Mouse (Mus musculus): ENCODE measurements around the gene 4930442H23Rik. TPM values are rescaled to one million over a fixed set of nuclear protein-coding genes. Genes with fewer than 3 reads are reported as not detected.
"Not testable (repeated sequence)": the region's sequence is repeated elsewhere in the genome, so short reads cannot be mapped to it uniquely, and the experiment has no call there.

The 4930442H23Rik gene
- polyA plus RNA-seq, 1 experiment from 2014 or later: not detected

GRCm38 (mm10) chr10:81182336-81183333 is 1.0 kb downstream of the 4930442H23Rik start, which contains the start of gene Dapk3:
TSS of gene Dapk3 (plus strand) at chr10:81183005.
- Histone ChIP-seq H3K9ac (peak within 1 kb of the TSS; percentile 72), H3K27ac (peak within 1 kb of the TSS; percentile 73), H3K36me3 (peaks cover 74% of the 10 kb centered on the region), H3K27me3 (no peaks in the 10 kb centered on the region), H3K9me3 (no peaks in the 10 kb centered on the region), H3K4me3 (peak within 1 kb of the TSS; percentile 64), H3K4me1 (peaks cover 37% of the 10 kb centered on the region), H3K4me2 (replicated peaks) (peak within 1 kb of the TSS; percentile 59)
- 5% methylated on average over 53 of the region's 53 CpGs for WGBS
- peak; percentile 92 for ATAC-seq (ENCODE audit: insufficient number of reproducible peaks, insufficient read depth, low FRiP score, low TSS enrichment)

DNA sequence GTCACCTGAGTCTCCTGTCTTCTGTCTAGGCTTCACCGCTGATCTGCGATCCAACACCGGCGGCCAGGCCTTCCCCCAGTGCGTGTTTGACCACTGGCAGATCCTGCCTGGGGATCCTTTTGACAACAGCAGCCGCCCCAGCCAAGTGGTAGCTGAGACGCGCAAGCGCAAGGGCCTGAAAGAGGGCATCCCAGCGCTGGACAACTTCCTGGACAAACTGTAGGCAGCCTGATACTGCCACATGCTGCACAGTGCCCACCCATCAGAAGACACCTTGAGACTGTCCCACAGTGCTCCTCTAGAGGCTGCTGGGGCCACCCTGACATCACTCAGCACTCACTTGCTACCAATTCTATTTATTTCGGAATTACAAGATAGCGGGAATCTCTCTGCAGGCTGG is 1.8 kb downstream of the 4930442H23Rik start:
- WGBS: 84% methylated on average over 12 of the region's 12 CpGs
- Histone ChIP-seq H3K9ac (peak overlapping the region; percentile 7; the same call in 1 of the 2 replicates), H3K36me3 (peaks cover 68% of the 10 kb centered on the region), H3K27ac (peak overlapping the region; percentile 73), H3K4me1 (peaks cover 39% of the 10 kb centered on the region)
- not testable (repeated sequence) for H3K4me2 ChIP-seq (replicated peaks); ATAC-seq (ENCODE audit: insufficient number of reproducible peaks, insufficient read depth, low FRiP score, low TSS enrichment); H3K9me3 ChIP-seq; H3K4me3 ChIP-seq; H3K27me3 ChIP-seq

DNA sequence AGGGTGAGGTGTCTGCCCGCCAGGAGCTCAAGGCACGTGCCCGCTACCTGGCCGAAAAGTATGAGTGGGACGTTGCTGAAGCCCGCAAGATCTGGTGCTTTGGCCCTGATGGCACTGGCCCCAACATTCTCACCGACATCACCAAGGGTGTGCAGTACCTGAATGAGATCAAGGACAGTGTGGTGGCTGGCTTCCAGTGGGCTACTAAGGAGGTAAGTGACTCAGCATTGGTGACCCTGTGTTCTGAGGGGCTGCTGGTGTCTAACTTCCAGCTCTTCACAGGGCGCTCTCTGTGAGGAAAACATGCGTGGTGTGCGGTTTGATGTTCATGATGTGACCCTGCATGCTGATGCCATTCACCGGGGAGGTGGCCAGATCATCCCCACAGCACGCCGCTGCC is 2.7 kb downstream of the 4930442H23Rik start:
- 92% methylated on average over 13 of the region's 13 CpGs for WGBS
- H3K4me2 ChIP-seq (replicated peaks): no peak overlapping the region
- no peak overlapping the region for H3K27ac ChIP-seq
- peaks cover 65% of the 10 kb centered on the region for H3K36me3 ChIP-seq
- ATAC-seq (ENCODE audit: insufficient number of reproducible peaks, insufficient read depth, low FRiP score, low TSS enrichment): no peak
- no peak overlapping the region for H3K9ac ChIP-seq
- no peaks in the 10 kb centered on the region for H3K27me3 ChIP-seq
- H3K4me1 ChIP-seq: peaks cover 39% of the 10 kb centered on the region
- no peaks in the 10 kb centered on the region for H3K9me3 ChIP-seq
- no peak overlapping the region for H3K4me3 ChIP-seq

- H3K9ac ChIP-seq: no peak overlapping the region
- H3K36me3 ChIP-seq: peaks cover 56% of the 10 kb centered on the region
- H3K4me1 ChIP-seq: peaks cover 37% of the 10 kb centered on the region
- H3K27me3 ChIP-seq: no peaks in the 10 kb centered on the region
- no peak overlapping the region for H3K4me3 ChIP-seq
- H3K27ac ChIP-seq: no peak overlapping the region
- no peak overlapping the region for H3K4me2 ChIP-seq (replicated peaks)
- no peaks in the 10 kb centered on the region for H3K9me3 ChIP-seq
- WGBS: 90% methylated on average over 32 of the region's 32 CpGs
- ATAC-seq (ENCODE audit: insufficient number of reproducible peaks, insufficient read depth, low FRiP score, low TSS enrichment): no peak
Measured at GRCm38 (mm10) chr10:81179451-81180342, 4.0 kb downstream of the 4930442H23Rik start.

DNA sequence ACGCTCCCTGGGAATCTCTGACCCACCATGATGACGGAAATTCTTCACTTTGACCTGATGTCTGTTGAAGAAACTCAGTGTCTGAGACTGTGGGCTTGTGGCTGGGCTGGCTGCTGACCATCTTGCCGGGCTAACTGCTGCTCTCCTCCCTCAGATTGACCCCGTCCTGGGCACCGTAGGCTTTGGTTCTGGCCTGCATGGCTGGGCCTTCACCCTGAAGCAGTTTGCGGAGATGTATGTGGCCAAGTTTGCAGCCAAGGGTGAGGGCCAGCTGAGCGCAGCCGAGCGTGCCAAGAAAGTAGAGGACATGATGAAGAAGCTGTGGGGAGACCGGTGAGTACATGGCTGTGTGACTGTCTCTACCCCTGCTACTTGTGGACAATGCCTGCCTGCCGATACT is 4.7 kb downstream of the 4930442H23Rik start:
- no peaks in the 10 kb centered on the region for H3K9me3 ChIP-seq
- no peak overlapping the region for H3K4me3 ChIP-seq
- ATAC-seq (ENCODE audit: insufficient number of reproducible peaks, insufficient read depth, low FRiP score, low TSS enrichment): no peak
- H3K27ac ChIP-seq: no peak overlapping the region
- peaks cover 50% of the 10 kb centered on the region for H3K36me3 ChIP-seq
- peaks cover 39% of the 10 kb centered on the region for H3K4me1 ChIP-seq
- no peak overlapping the region for H3K4me2 ChIP-seq (replicated peaks)
- 0 out of 2 replicates have a peak overlapping the region, but pooled peaks have one; percentile 91 for H3K9ac ChIP-seq
- WGBS: 93% methylated on average over 11 of the region's 11 CpGs
- no peaks in the 10 kb centered on the region for H3K27me3 ChIP-seq

- Histone ChIP-seq H3K9me3 (no peaks in the 10 kb centered on the region), H3K27me3 (no peaks in the 10 kb centered on the region), H3K4me2 (replicated peaks) (peak overlapping the region; percentile 94), H3K27ac (0 out of 2 replicates have a peak overlapping the region, but pooled peaks have one; percentile 12), H3K4me1 (peaks cover 40% of the 10 kb centered on the region), H3K36me3 (peaks cover 50% of the 10 kb centered on the region), H3K4me3 (peak overlapping the region; percentile 84), H3K9ac (peak overlapping the region; percentile 91)
- no peak for ATAC-seq (ENCODE audit: insufficient number of reproducible peaks, insufficient read depth, low FRiP score, low TSS enrichment)
- 68% methylated on average over 14 of the region's 14 CpGs for WGBS
Measured at GRCm38 (mm10) chr10:81177958-81178712, 5.5 kb downstream of the 4930442H23Rik start.

GRCm38 (mm10) chr10:81177491-81177925 is 6.1 kb downstream of the 4930442H23Rik start:
- 13% methylated on average over 16 of the region's 16 CpGs for WGBS
- H3K9ac ChIP-seq: peak overlapping the region; percentile 91
- peak overlapping the region; percentile 94 for H3K4me2 ChIP-seq (replicated peaks)
- peak overlapping the region; percentile 84 for H3K4me3 ChIP-seq
- peak overlapping the region; percentile 92 for H3K27ac ChIP-seq
- peaks cover 50% of the 10 kb centered on the region for H3K36me3 ChIP-seq
- no peaks in the 10 kb centered on the region for H3K9me3 ChIP-seq
- ATAC-seq (ENCODE audit: insufficient number of reproducible peaks, insufficient read depth, low FRiP score, low TSS enrichment): no peak
- H3K27me3 ChIP-seq: no peaks in the 10 kb centered on the region
- H3K4me1 ChIP-seq: peaks cover 40% of the 10 kb centered on the region

GRCm38 (mm10) chr10:81176466-81177271 is 7.0 kb downstream of the 4930442H23Rik start, which contains the start of gene Eef2:
TSS of gene Eef2 (plus strand) at chr10:81176631.
- Histone ChIP-seq H3K27me3 (no peaks in the 10 kb centered on the region), H3K4me3 (peak within 1 kb of the TSS; percentile 84), H3K27ac (peak within 1 kb of the TSS; percentile 92), H3K36me3 (peaks cover 42% of the 10 kb centered on the region), H3K9ac (peak within 1 kb of the TSS; percentile 91), H3K4me2 (replicated peaks) (peak within 1 kb of the TSS; percentile 94), H3K4me1 (peaks cover 35% of the 10 kb centered on the region), H3K9me3 (no peaks in the 10 kb centered on the region)
- under 1% methylated on average over 76 of the region's 77 CpGs for WGBS
- ATAC-seq (ENCODE audit: insufficient number of reproducible peaks, insufficient read depth, low FRiP score, low TSS enrichment): peak; percentile 75

GRCm38 (mm10) chr10:81175936-81176465 is 7.6 kb downstream of the 4930442H23Rik start:
- H3K9ac ChIP-seq: 0 out of 2 replicates have a peak overlapping the region, but pooled peaks have one; percentile 3
- 6% methylated on average over 13 of the region's 13 CpGs for WGBS
- peak; percentile 7; the same call in 1 of the 2 replicates for ATAC-seq (ENCODE audit: insufficient number of reproducible peaks, insufficient read depth, low FRiP score, low TSS enrichment)
- H3K27me3 ChIP-seq: no peaks in the 10 kb centered on the region
- no peaks in the 10 kb centered on the region for H3K9me3 ChIP-seq
- peaks cover 32% of the 10 kb centered on the region for H3K4me1 ChIP-seq
- H3K4me3 ChIP-seq: peak overlapping the region; percentile 84
- peaks cover 35% of the 10 kb centered on the region for H3K36me3 ChIP-seq
- H3K27ac ChIP-seq: peak overlapping the region; percentile 90
- peak overlapping the region; percentile 42 for H3K4me2 ChIP-seq (replicated peaks)

DNA sequence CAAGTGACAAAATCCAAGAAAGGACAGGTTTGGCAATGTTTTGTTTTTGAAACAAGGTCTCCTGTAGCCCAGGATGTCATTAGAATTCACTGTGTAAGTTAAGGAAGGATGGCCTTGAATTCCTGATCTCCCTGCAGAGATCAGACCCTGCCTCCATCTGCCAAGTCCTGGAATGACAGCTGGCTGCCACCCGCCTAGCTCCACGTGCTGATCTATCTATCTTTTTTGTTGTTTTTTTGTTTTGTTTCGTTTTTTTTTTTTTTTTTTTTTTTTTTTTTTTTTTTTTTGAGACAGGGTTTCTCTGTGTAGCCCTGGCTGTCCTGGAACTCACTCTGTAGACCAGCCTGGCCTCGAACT is 8.3 kb downstream of the 4930442H23Rik start:
- 6% methylated on average over 4 of the region's 4 CpGs for WGBS
- ATAC-seq (ENCODE audit: insufficient number of reproducible peaks, insufficient read depth, low FRiP score, low TSS enrichment): not testable (repeated sequence)

More for the DNA sequence above, 8.3 kb downstream of the 4930442H23Rik start:
- H3K27ac ChIP-seq: peak overlapping the region; percentile 90
- H3K4me1 ChIP-seq: peaks cover 29% of the 10 kb centered on the region
- peaks cover 29% of the 10 kb centered on the region for H3K36me3 ChIP-seq
- H3K27me3 ChIP-seq, H3K9me3 ChIP-seq, H3K9ac ChIP-seq, H3K4me3 ChIP-seq: not testable (repeated sequence)
- peak overlapping the region; percentile 66; the same call in 1 of the 2 replicates for H3K4me2 ChIP-seq (replicated peaks)
